Mouse (Mus musculus) olfactory bulb, adult 2 months (tissue): ENCODE data around the gene RPS10-NUDT3. TPM values are rescaled to one million over a fixed set of nuclear protein-coding genes. Genes with fewer than 3 reads are reported as not detected.
"Not testable (repeated sequence)": the region's sequence is repeated elsewhere in the genome, so short reads cannot be mapped to it uniquely, and the experiment has no call there.

Source experiments
- H3K27ac ChIP-seq: fragments of 200-500 bp; 2 replicates; pipeline ENCODE4 v1.5.1; 2012; ENCODE audit warnings: low read depth, low read length; ENCODE audit not compliant: insufficient read depth
- H3K4me1 ChIP-seq: fragments of 200-500 bp; 2 replicates; pipeline ENCODE4 v1.6.1; 2012; ENCODE audit warnings: low read length; ENCODE audit not compliant: control insufficient read depth, insufficient read depth
- H3K4me3 ChIP-seq: fragments of 200-500 bp; 2 replicates; pipeline ENCODE4 v1.5.1; 2012; ENCODE audit warnings: mild to moderate bottlenecking, low read depth, low read length, moderate library complexity; ENCODE audit not compliant: insufficient read depth
- CTCF ChIP-seq: fragments of 200-500 bp; IDR thresholded peaks from 2 replicates; pipeline ENCODE4 v1.5.1; 2012; ENCODE audit warnings: low read depth, mild to moderate bottlenecking, low read length, moderate library complexity; ENCODE audit not compliant: insufficient read depth
- POLR2A ChIP-seq: fragments of 200-500 bp; IDR thresholded peaks from 2 replicates; pipeline ENCODE4 v1.6.1; 2012; ENCODE audit warnings: mild to moderate bottlenecking, low read depth, low read length, moderate library complexity; ENCODE audit not compliant: insufficient read depth
- WGBS: fragments of 180-500 bp; shearing (Covaris S2); methylation state at CpG from one replicate; pipeline ENCODE4 v1.1.7; 2018; 5-methylcytosine and 5-hydroxymethylcytosine counted together
- polyA plus RNA-seq: library from polyadenylated mRNA; stranded (reverse); fragments of >200 nt; gene quantifications from 2 replicates; pipeline ENCODE4 v1.2.4, GENCODE M21; 2012; ENCODE audit warnings: low replicate concordance; ENCODE audit not compliant: missing spikeins, insufficient read depth, insufficient read length

Gene RPS10-NUDT3
- polyA plus RNA-seq, 1 experiment: not detected

GRCm38 (mm10) chr17:27645807-27646206, 10.8 kb upstream of the RPS10-NUDT3 start:
- TF ChIP-seq POLR2A: no peak
- TF ChIP-seq CTCF: no peak
- no peak overlapping the region for H3K4me3 ChIP-seq
- no peak overlapping the region for H3K27ac ChIP-seq
- 56% methylated on average over 7 of the region's 7 CpGs for WGBS
- peaks cover 15% of the 10 kb centered on the region for H3K4me1 ChIP-seq

GRCm38 (mm10) chr17:27644572-27644971, 9.6 kb upstream of the RPS10-NUDT3 start:
- no peak for TF ChIP-seq POLR2A
- no peak for TF ChIP-seq CTCF
- WGBS: 46% methylated on average over 2 of the region's 2 CpGs

GRCm38 (mm10) chr17:27643756-27644155, 8.7 kb upstream of the RPS10-NUDT3 start:
- no peak overlapping the region for H3K27ac ChIP-seq
- no peak overlapping the region for H3K4me3 ChIP-seq
- WGBS: 90% methylated on average over 9 of the region's 9 CpGs
- TF ChIP-seq CTCF (no peak), POLR2A (no peak)
- H3K4me1 ChIP-seq: peaks cover 24% of the 10 kb centered on the region

More at GRCm38 (mm10) chr17:27644572-27644971, 9.6 kb upstream of the RPS10-NUDT3 start:
- Histone ChIP-seq H3K27ac (no peak overlapping the region), H3K4me3 (no peak overlapping the region), H3K4me1 (peaks cover 16% of the 10 kb centered on the region)

- H3K4me3 ChIP-seq: no peak overlapping the region
- H3K27ac ChIP-seq: peak overlapping the region; percentile 48
- 39% methylated on average over 6 of the region's 6 CpGs for WGBS
- peaks cover 25% of the 10 kb centered on the region for H3K4me1 ChIP-seq
- TF ChIP-seq POLR2A (no peak), CTCF (no peak)
These were observed 8.1 kb upstream of the RPS10-NUDT3 start for GRCm38 (mm10) chr17:27643101-27643500.

- Histone ChIP-seq H3K27ac (peak overlapping the region; percentile 48), H3K4me1 (peaks cover 25% of the 10 kb centered on the region), H3K4me3 (no peak overlapping the region)
- TF ChIP-seq CTCF (no peak), POLR2A (no peak)
- WGBS: 9% methylated on average over 12 of the region's 12 CpGs
These were observed 7.6 kb upstream of the RPS10-NUDT3 start for GRCm38 (mm10) chr17:27642491-27643062.

GRCm38 (mm10) chr17:27639851-27640250, 4.8 kb upstream of the RPS10-NUDT3 start:
- not testable (repeated sequence) for H3K27ac ChIP-seq
- WGBS: 87% methylated on average over 6 of the region's 6 CpGs
- peaks cover 38% of the 10 kb centered on the region for H3K4me1 ChIP-seq

GRCm38 (mm10) chr17:27638921-27639332, 3.9 kb upstream of the RPS10-NUDT3 start:
- 0 out of 2 replicates have a peak overlapping the region, but pooled peaks have one; percentile 38 for H3K27ac ChIP-seq
- peaks cover 40% of the 10 kb centered on the region for H3K4me1 ChIP-seq
- TF ChIP-seq POLR2A: no peak
- TF ChIP-seq CTCF: peak; percentile 70; the same call in 1 of the 2 replicates
- no peak overlapping the region for H3K4me3 ChIP-seq
- WGBS: 51% methylated on average over 20 of the region's 20 CpGs

More at GRCm38 (mm10) chr17:27639851-27640250, 4.8 kb upstream of the RPS10-NUDT3 start:
- not testable (repeated sequence) for H3K4me3 ChIP-seq

GRCm38 (mm10) chr17:27637333-27637732, 2.3 kb upstream of the RPS10-NUDT3 start:
- WGBS: 57% methylated on average over 9 of the region's 9 CpGs
- Histone ChIP-seq H3K27ac (no peak overlapping the region), H3K4me1 (peaks cover 34% of the 10 kb centered on the region)

GRCm38 (mm10) chr17:27636132-27637020, 1.4 kb upstream of the RPS10-NUDT3 start, which contains the start of gene Rps10:
TSS of gene Rps10 (minus strand) at chr17:27636669.
- Histone ChIP-seq H3K27ac (peak within 1 kb of the TSS; percentile 56; the same call in 1 of the 2 replicates), H3K4me1 (peaks cover 32% of the 10 kb centered on the region), H3K4me3 (peak within 1 kb of the TSS; percentile 64; the same call in 1 of the 2 replicates)
- TF ChIP-seq CTCF: no peak
- no peak for TF ChIP-seq POLR2A
- WGBS: 55% methylated on average over 18 of the region's 18 CpGs

More at GRCm38 (mm10) chr17:27637333-27637732, 2.3 kb upstream of the RPS10-NUDT3 start:
- H3K4me3 ChIP-seq: no peak overlapping the region
- TF ChIP-seq CTCF (no peak), POLR2A (no peak)

- 23% methylated on average over 9 of the region's 9 CpGs for WGBS
- peak overlapping the region; percentile 56; the same call in 1 of the 2 replicates for H3K27ac ChIP-seq
- peak overlapping the region; percentile 64 for H3K4me3 ChIP-seq
- H3K4me1 ChIP-seq: peaks cover 32% of the 10 kb centered on the region
These were observed 517 bp upstream of the RPS10-NUDT3 start for GRCm38 (mm10) chr17:27635575-27635903.
